Mouse (Mus musculus) liver, postnatal 0 days (tissue): ENCODE data around the gene Khnyn.

Source experiments
- CTCF ChIP-seq: sonication (generic); IDR thresholded peaks from 2 replicates; pipeline ENCODE4 v1.5.1; 2016; ENCODE audit warnings: antibody characterized with exemption, low read depth
- EP300 ChIP-seq: IDR thresholded peaks from 2 replicates; pipeline ENCODE4 v1.6.1; 2016; ENCODE audit warnings: antibody characterized with exemption, low read depth, mild to moderate bottlenecking

GRCm38 (mm10) chr14:55878316-55878940, 6.3 kb upstream of the Khnyn start:
- TF ChIP-seq CTCF: 0 out of 2 replicates have a peak, but pooled peaks have one; percentile 28
- no peak for TF ChIP-seq EP300
